24 mouse cellular contexts compared by ENCODE assay signal in genomic region chr17:53658668-53659067, GRCm38 (mm10). TPM values are rescaled to one million over a fixed set of nuclear protein-coding genes. Genes with fewer than 3 reads are reported as not detected.
DNase-seq lines count a peak whose midpoint lies in the region; ATAC-seq and TF ChIP-seq lines count a peak whose summit lies in the region.
"Had no signal": no experiment of that assay in that cellular context is flagged by ENCODE, and none has a peak within 500 bp of the region (broad histone marks: within the 10 kb centered on the region; RNA-seq: fewer than 3 reads in every experiment).

No protein-coding gene starts in this region.

- H3K4me1 ChIP-seq in midbrain, embryonic 11.5 days (ENCODE audit: control insufficient read depth, insufficient read depth, low read length): no peaks in the 10 kb centered on the region
- H3K4me1 ChIP-seq in midbrain, embryonic 10.5 days: peaks cover 5% of the 10 kb centered on the region; the same call in 1 of the 2 replicates
- H3K4me1 ChIP-seq in midbrain, postnatal 0 days (ENCODE audit: insufficient read depth, low read length): no peaks in the 10 kb centered on the region
- H3K4me1 ChIP-seq in kidney, adult 2 months (ENCODE audit: control insufficient read depth, insufficient read depth, low read length): no peaks in the 10 kb centered on the region
- H3K4me1 ChIP-seq: hindbrain, embryonic 13.5 days; liver, embryonic 15.5 days had no signal

- 90% methylated on average over 2 of the region's 2 CpGs for WGBS in midbrain, embryonic 11.5 days
- 84% methylated on average over 2 of the region's 2 CpGs for WGBS in midbrain, embryonic 10.5 days
- WGBS in midbrain, postnatal 0 days: 51% methylated on average over 2 of the region's 2 CpGs
- WGBS in kidney, adult 2 months: 82% methylated on average over 2 of the region's 2 CpGs

- no peak overlapping the region for H3K27ac ChIP-seq in midbrain, embryonic 11.5 days (ENCODE audit: low read depth, low read length)
- no peak overlapping the region for H3K27ac ChIP-seq in midbrain, embryonic 10.5 days (replicated peaks)
- no peak overlapping the region for H3K27ac ChIP-seq in midbrain, postnatal 0 days (ENCODE audit: low read depth, low read length)
- H3K27ac ChIP-seq in kidney, adult 2 months (ENCODE audit: insufficient read depth, low read depth, low read length): no peak overlapping the region
- H3K27ac ChIP-seq: hindbrain, embryonic 13.5 days; kidney, postnatal 0 days; layer of hippocampus, adult 2 months; liver, embryonic 15.5 days had no signal

- no peaks in the 10 kb centered on the region; the same call in 1 of the 2 replicates for H3K36me3 ChIP-seq in midbrain, embryonic 11.5 days (ENCODE audit: control insufficient read depth, insufficient read depth, low read length)
- H3K36me3 ChIP-seq in midbrain, embryonic 10.5 days: peaks cover 26% of the 10 kb centered on the region
- H3K36me3 ChIP-seq in midbrain, postnatal 0 days (ENCODE audit: insufficient read depth, low read length): peaks cover 13% of the 10 kb centered on the region; the same call in 1 of the 2 replicates
- H3K36me3 ChIP-seq in kidney, adult 2 months (ENCODE audit: control insufficient read depth, insufficient read depth, low read length): peaks cover 4% of the 10 kb centered on the region

- no peak for TF ChIP-seq POLR2A in kidney, adult 2 months (IDR thresholded peaks at IDR 0.05; ENCODE audit: low read depth, low read length)

- no peaks in the 10 kb centered on the region for H3K9me3 ChIP-seq in midbrain, embryonic 11.5 days (ENCODE audit: control insufficient read depth, low read length)
- H3K9me3 ChIP-seq in midbrain, embryonic 10.5 days (replicated peaks): no peaks in the 10 kb centered on the region
- H3K9me3 ChIP-seq in midbrain, postnatal 0 days (ENCODE audit: low read length): no peaks in the 10 kb centered on the region
- H3K9me3 ChIP-seq: hindbrain, embryonic 13.5 days; liver, embryonic 15.5 days; megakaryocyte, embryonic 14.5 days had no signal

- peak; percentile 66; the same call in 1 of the 2 replicates for ATAC-seq in midbrain, embryonic 11.5 days (ENCODE audit: low FRiP score)
- peak; percentile 76; the same call in 1 of the 2 replicates for ATAC-seq in midbrain, postnatal 0 days (ENCODE audit: low FRiP score)
- ATAC-seq in cerebellum, adult (ENCODE audit: insufficient number of reproducible peaks, low FRiP score, low TSS enrichment): no peak
- ATAC-seq: lung, postnatal 0 days had no signal

- H3K4me3 ChIP-seq in midbrain, embryonic 11.5 days (ENCODE audit: low read depth, low read length): no peak overlapping the region
- no peak overlapping the region for H3K4me3 ChIP-seq in midbrain, embryonic 10.5 days
- no peak overlapping the region for H3K4me3 ChIP-seq in midbrain, postnatal 0 days (ENCODE audit: low read depth, low read length)
- H3K4me3 ChIP-seq in kidney, adult 2 months (ENCODE audit: insufficient read depth, low read depth, low read length): no peak overlapping the region
- H3K4me3 ChIP-seq: hindbrain, embryonic 13.5 days; layer of hippocampus, adult 2 months; liver, embryonic 15.5 days; megakaryocyte, embryonic 14.5 days; myocyte had no signal

- H3K27me3 ChIP-seq in midbrain, embryonic 11.5 days (ENCODE audit: control insufficient read depth, insufficient read depth, low read length): no peaks in the 10 kb centered on the region
- H3K27me3 ChIP-seq in midbrain, embryonic 10.5 days (ENCODE audit: low read depth, poor library complexity, severe bottlenecking): no peaks in the 10 kb centered on the region
- no peaks in the 10 kb centered on the region for H3K27me3 ChIP-seq in midbrain, postnatal 0 days (ENCODE audit: insufficient read depth, low read length)
- no peaks in the 10 kb centered on the region for H3K27me3 ChIP-seq in kidney, adult 2 months (replicated peaks; ENCODE audit: control insufficient read depth, insufficient read depth, low read length)
- H3K27me3 ChIP-seq: hindbrain, embryonic 13.5 days; liver, embryonic 15.5 days; megakaryocyte, embryonic 14.5 days had no signal

- H3K4me2 ChIP-seq in midbrain, embryonic 11.5 days: no peak overlapping the region
- no peak overlapping the region for H3K4me2 ChIP-seq in midbrain, postnatal 0 days (ENCODE audit: low read depth, low read length, poor library complexity, severe bottlenecking)
- H3K4me2 ChIP-seq: heart, embryonic 11.5 days; hindbrain, embryonic 13.5 days; liver, embryonic 15.5 days had no signal

- H3K9ac ChIP-seq in midbrain, embryonic 11.5 days (ENCODE audit: low read length): no peak overlapping the region
- H3K9ac ChIP-seq in midbrain, postnatal 0 days (replicated peaks; ENCODE audit: low read length, poor library complexity, severe bottlenecking): no peak overlapping the region
- H3K9ac ChIP-seq: hindbrain, embryonic 13.5 days; liver, embryonic 15.5 days had no signal

- DNase-seq in midbrain, embryonic 11.5 days (ENCODE audit: low spot score, missing footprints): no peak
- no peak for DNase-seq in midbrain, embryonic 10.5 days (ENCODE audit: low spot score)
- DNase-seq in R1 (ENCODE audit: low read depth, low spot score): peak; percentile 28
- DNase-seq in induced T-regulatory cell, adult 2 months (ENCODE audit: low read depth): peak; percentile 40
- DNase-seq in midbrain, postnatal 0 days (ENCODE audit: low spot score): no peak
- DNase-seq in thymus, postnatal 10 days (ENCODE audit: low spot score in 2 of 2): no peak
- DNase-seq in kidney, adult 2 months: no peak
- DNase-seq: adrenal gland, postnatal 14 days; cerebellum, adult 18-20 months; heart, postnatal 10 days; kidney, adult 11 months; layer of hippocampus, postnatal 36 days; spleen, adult 18-20 months; thymus, postnatal 4 days had no signal

- no peak for TF ChIP-seq CTCF in midbrain, postnatal 0 days (IDR thresholded peaks at IDR 0.05)
- no peak for TF ChIP-seq CTCF in kidney, adult 2 months (conservative IDR thresholded peaks at IDR 0.05; ENCODE audit: insufficient read depth, insufficient read length, low read depth, low read length)

RNA-seq across cellular contexts. Expression of gene Sgo1, which starts 30.5 kb away (rescaled TPM):
- 52.3 and 56.2 TPM in 2 replicates for polyA plus RNA-seq in midbrain, embryonic 11.5 days (2014; fragmentation: Nextera tagmentation; extraction: Ambion mirVana)
- polyA plus RNA-seq in midbrain, embryonic 10.5 days (2016; fragmentation: Nextera tagmentation; extraction: Ambion mirVana): 45.7 and 49.5 TPM in 2 replicates
- total RNA-seq in midbrain, postnatal 0 days (2014; rRNA removed): 1.4 and 2.2 TPM in 2 replicates
- 2.2 and 3.5 TPM in 2 replicates for polyA plus RNA-seq in midbrain, postnatal 0 days (2015; fragmentation: Nextera tagmentation; extraction: Ambion mirVana)
- polyA plus RNA-seq in kidney, adult 2 months (2012; rRNA removed): 0.03 and 0.07 TPM in 2 replicates
- total RNA-seq: gastrocnemius, adult 18-20 months had no signal

Comparison
In these comparisons a context has a peak if more than half of its experiments do, and no peak if none do; other contexts are left out.
1. RNA of gene Sgo1, which starts 30.5 kb away (polyA plus RNA-seq): 52.3 to 56.2 TPM in midbrain, embryonic 11.5 days and 45.7 to 49.5 TPM in midbrain, embryonic 10.5 days; 2.2 to 3.5 TPM in midbrain, postnatal 0 days and 0.03 to 0.07 TPM in kidney, adult 2 months; every median in the first group is over 10 times any median in the second.
2. DNase-seq: peak in R1 (single experiment) and induced T-regulatory cell, adult 2 months (single experiment); none in midbrain, embryonic 11.5 days (single experiment), midbrain, embryonic 10.5 days (single experiment), midbrain, postnatal 0 days (single experiment), thymus, postnatal 10 days (0 of 2) and kidney, adult 2 months (single experiment).